Mouse (Mus musculus): ENCODE results near the gene Krtap4-8.
"Not testable (repeated sequence)": the region's sequence is repeated elsewhere in the genome, so short reads cannot be mapped to it uniquely, and the experiment has no call there.

Gene Krtap4-8

GRCm38 (mm10) chr11:99780604-99781003 lies at the start of gene Krtap4-8:
Krtap4-8 (minus strand) TSS chr11:99780704.
- in situ Hi-C loops (cut with MboI, MseI) = no loop called here

GRCm38 (mm10) chr11:99815566-99815965 lies 35.1 kb upstream of the Krtap4-8 start, which contains the start of gene Gm11564:
Gm11564 (minus strand) TSS chr11:99815666.
- in situ Hi-C loops (cut with MboI, MseI) = not testable (repeated sequence)

DNA sequence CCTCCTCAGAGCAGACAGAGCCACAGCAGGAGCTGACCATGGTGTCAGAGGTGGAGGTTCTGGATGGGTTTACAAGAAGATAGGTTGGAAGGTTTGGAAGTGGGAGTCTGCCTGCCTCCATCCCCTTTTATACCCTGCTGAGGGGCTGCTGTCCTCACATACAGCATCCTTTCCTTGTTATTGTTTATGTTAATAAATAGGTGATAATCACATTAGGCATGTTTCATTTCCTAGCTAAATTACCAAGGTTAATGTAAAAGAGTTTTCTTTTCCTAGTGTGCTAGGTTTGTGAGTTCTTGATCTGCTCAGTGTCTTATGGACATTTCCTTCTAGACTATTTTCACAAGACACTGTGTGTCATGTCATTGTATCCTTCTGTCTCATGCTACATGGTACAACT lies 29.3 kb upstream of the Krtap4-8 start, which contains the start of gene Krtap4-13:
Gene Krtap4-13, minus strand, starts transcription at position 101 of the 400 bp plus-strand sequence.
- in situ Hi-C loops (cut with MboI, MseI) = not testable (repeated sequence)

GRCm38 (mm10) chr11:99804346-99804745 lies 23.8 kb upstream of the Krtap4-8 start, which contains the start of gene Gm11554:
Gm11554 (minus strand) TSS chr11:99804446.
- in situ Hi-C loops (cut with MboI, MseI) = not testable (repeated sequence)

GRCm38 (mm10) chr11:99798832-99799231 lies 18.3 kb upstream of the Krtap4-8 start, which contains the start of gene Gm11569:
Gm11569 (minus strand) TSS chr11:99798932.
- in situ Hi-C loops (cut with MboI, MseI) = not testable (repeated sequence)

GRCm38 (mm10) chr11:99793367-99793766 lies 12.9 kb upstream of the Krtap4-8 start, which contains the start of gene Gm11596:
Gm11596 (minus strand) TSS chr11:99793467.
- in situ Hi-C loops (cut with MboI, MseI) = no loop called here

- in situ Hi-C loops (cut with MboI, MseI) = not testable (repeated sequence)
Observed at GRCm38 (mm10) chr11:99784900-99785299, 4.4 kb upstream of the Krtap4-8 start, which contains the start of gene Krtap4-9. Krtap4-9 (plus strand) TSS chr11:99785200.

- in situ Hi-C loops (cut with MboI, MseI) = no loop called here
Observed at GRCm38 (mm10) chr11:99778401-99778800, 2.1 kb downstream of the Krtap4-8 start.

GRCm38 (mm10) chr11:99772813-99773212 lies 7.7 kb downstream of the Krtap4-8 start, which contains the start of gene Gm11595:
Gm11595 (minus strand) TSS chr11:99772913.
- in situ Hi-C loops (cut with MboI, MseI) = not testable (repeated sequence)

- in situ Hi-C loops (cut with MboI, MseI) = no loop called here
Observed at GRCm38 (mm10) chr11:99768410-99768809, 12.1 kb downstream of the Krtap4-8 start.

DNA sequence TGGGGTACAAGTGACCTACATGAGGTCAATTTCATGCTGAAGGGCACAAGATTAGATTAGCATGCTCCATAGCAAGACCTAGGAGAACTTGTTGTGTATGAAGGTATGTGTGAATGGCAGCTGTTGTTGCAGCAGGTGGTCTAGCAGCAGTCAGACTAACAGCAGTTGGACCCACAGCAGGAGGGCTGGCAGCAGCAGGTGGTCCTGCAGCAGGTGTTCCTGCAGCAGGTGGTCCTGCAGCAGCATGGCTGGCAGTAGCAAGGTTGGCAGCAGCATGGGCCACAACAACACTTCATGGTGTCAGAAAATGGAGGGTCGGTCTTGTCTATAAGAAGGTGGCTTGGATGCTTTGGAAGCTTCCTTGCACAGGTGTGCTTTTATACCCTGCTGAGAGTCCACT lies 21.6 kb downstream of the Krtap4-8 start:
- in situ Hi-C loops (cut with MboI, MseI) = no loop called here

DNA sequence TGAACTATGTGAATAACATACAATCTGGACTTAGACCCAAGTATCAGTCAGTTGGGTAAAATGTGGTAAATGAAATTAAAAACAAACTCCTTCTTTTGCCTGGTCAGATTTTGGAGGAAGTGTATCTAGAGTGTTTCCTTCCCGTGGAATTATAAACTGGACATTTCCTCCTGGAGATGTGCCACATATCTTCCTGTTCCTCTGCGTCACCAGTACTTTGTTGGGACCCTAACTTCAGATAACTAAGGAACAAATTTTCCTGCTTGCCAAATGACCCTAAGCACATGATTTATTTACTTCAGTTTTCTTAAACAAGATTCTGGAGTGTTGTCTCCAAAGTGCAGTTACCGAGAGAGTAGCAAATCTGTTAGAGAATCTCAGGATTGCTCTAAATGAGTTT lies 36.5 kb downstream of the Krtap4-8 start:
- in situ Hi-C loops (cut with MboI, MseI) = no loop called here

- in situ Hi-C loops (cut with MboI, MseI) = no loop called here
Observed at GRCm38 (mm10) chr11:99734190-99734589, 46.3 kb downstream of the Krtap4-8 start, which contains the start of gene Gm14180. Gm14180 (minus strand) TSS chr11:99734290.

Data from T-helper 17 cell (primary cell).